Mouse (Mus musculus) heart, adult 2 months (tissue): Measurements from ENCODE around the gene Ahdc1.

Experiments used
- CTCF ChIP-seq: fragments of 200-600 bp; IDR thresholded peaks from 2 replicates; pipeline ENCODE4 v1.8.1; 2022; ENCODE audit warnings: antibody characterized with exemption, mild to moderate bottlenecking, moderate library complexity
- EP300 ChIP-seq: fragments of 200-500 bp; IDR thresholded peaks from 2 replicates; pipeline ENCODE4 v1.6.1; 2011; ENCODE audit warnings: low read depth, low read length, control low read depth; ENCODE audit not compliant: insufficient read depth
- POLR2A ChIP-seq: fragments of 200-500 bp; IDR thresholded peaks from 2 replicates; pipeline ENCODE4 v1.6.1; 2011; ENCODE audit warnings: mild to moderate bottlenecking, low read depth, low read length, control low read depth; ENCODE audit not compliant: insufficient read depth

DNA sequence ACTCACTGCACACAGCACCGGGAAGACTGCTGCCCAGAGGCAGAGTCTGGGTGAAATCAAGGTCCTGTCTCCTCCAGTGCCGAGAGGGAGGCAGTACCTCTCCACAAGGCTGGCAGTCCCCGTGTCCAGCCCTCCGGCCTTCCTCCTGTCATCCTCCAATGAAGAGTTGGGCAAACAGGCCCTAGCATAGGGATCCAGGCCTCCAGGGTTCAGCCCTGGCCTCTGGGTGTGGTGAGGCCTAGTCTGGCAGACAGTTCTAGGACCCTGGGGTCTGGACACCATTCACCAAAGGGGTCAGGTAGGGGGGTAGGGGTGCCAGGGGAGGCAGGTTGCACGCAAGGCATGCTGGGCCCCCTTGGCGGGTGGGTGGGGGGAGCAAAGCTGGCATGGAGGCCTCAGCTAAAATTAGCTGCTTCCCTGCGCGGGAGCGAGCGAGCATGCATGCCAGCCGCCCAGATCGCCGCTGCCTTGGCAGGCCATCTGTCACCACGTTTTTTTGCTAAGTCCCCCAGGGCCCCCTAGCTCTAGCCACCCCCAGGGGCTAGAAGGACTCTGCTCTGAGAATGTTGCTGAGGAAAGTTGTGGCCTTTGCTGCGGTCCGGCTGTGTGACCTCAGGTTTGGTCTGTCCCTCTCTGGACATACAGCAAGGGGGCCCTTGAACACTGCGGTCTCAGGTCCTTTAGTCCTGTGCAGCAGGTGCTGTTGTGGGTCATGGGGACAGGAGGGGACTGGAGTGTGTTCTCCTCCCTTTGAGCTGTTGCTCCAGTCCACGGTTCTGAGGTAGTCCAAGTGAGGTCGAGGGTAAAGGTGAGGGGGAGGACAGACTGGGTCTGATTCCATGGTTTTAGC is 38.2 kb downstream of the Ahdc1 start:
- peak; percentile 46; the same call in 1 of the 2 replicates for TF ChIP-seq POLR2A
- no peak for TF ChIP-seq CTCF
- 0 out of 2 replicates have a peak, but pooled peaks have one; percentile 3 for TF ChIP-seq EP300
